Mouse (Mus musculus) ES-Bruce4 (cell line): ENCODE measurements around the gene Mreg. TPM values are rescaled to one million over a fixed set of nuclear protein-coding genes. Genes with fewer than 3 reads are reported as not detected.

Experiments used
- H3K27ac ChIP-seq: 2 replicates; pipeline ENCODE4 v1.5.1; 2012; ENCODE audit warnings: low read length, inconsistent platforms; ENCODE audit not compliant: insufficient read depth
- H3K27me3 ChIP-seq: 2 replicates; pipeline ENCODE4 v1.6.1; 2012; ENCODE audit warnings: mild to moderate bottlenecking, low read length, inconsistent platforms; ENCODE audit not compliant: control insufficient read depth, poor library complexity, insufficient read depth, severe bottlenecking
- H3K36me3 ChIP-seq: 2 replicates; pipeline ENCODE4 v1.6.1; 2012; ENCODE audit warnings: inconsistent platforms, mild to moderate bottlenecking, low read length, moderate library complexity; ENCODE audit not compliant: control insufficient read depth, poor library complexity, insufficient read depth, severe bottlenecking
- H3K4me1 ChIP-seq: one replicate; pipeline ENCODE4 v1.8.1; 2011; ENCODE audit warnings: low read length; ENCODE audit not compliant: control insufficient read depth, insufficient read depth
- H3K4me3 ChIP-seq: 2 replicates; pipeline ENCODE4 v1.5.1; 2011; ENCODE audit warnings: low read depth, mild to moderate bottlenecking, low read length
- H3K9ac ChIP-seq: 2 replicates; pipeline ENCODE4 v1.6.1; 2012; ENCODE audit warnings: low read depth, mild to moderate bottlenecking, inconsistent platforms; ENCODE audit not compliant: poor library complexity, severe bottlenecking
- H3K9me3 ChIP-seq: replicated peaks from 2 replicates; pipeline ENCODE4 v1.6.1; 2012; ENCODE audit warnings: mild to moderate bottlenecking, low read length, inconsistent platforms; ENCODE audit not compliant: control insufficient read depth, poor library complexity, insufficient read depth, severe bottlenecking
- CTCF ChIP-seq: IDR thresholded peaks from one replicate; pipeline ENCODE4 v1.8.1; 2011; ENCODE audit warnings: low read depth, low read length
- EP300 ChIP-seq: IDR thresholded peaks from 2 replicates; pipeline ENCODE4 v1.6.1; 2011; ENCODE audit warnings: low read depth, low read length; ENCODE audit not compliant: insufficient read depth
- POLR2A ChIP-seq: IDR thresholded peaks from one replicate; pipeline ENCODE4 v1.8.1; 2011; ENCODE audit warnings: low read length; ENCODE audit not compliant: insufficient read depth
- polyA plus RNA-seq: library from polyadenylated mRNA; stranded (reverse); fragments of >200 nt; gene quantifications from 2 replicates; pipeline ENCODE4 v1.2.4, GENCODE M21; 2011; ENCODE audit warnings: low read depth; ENCODE audit not compliant: missing spikeins, insufficient read depth, insufficient read length

Gene Mreg
- polyA plus RNA-seq, 1 experiment, result 95.8 TPM

DNA sequence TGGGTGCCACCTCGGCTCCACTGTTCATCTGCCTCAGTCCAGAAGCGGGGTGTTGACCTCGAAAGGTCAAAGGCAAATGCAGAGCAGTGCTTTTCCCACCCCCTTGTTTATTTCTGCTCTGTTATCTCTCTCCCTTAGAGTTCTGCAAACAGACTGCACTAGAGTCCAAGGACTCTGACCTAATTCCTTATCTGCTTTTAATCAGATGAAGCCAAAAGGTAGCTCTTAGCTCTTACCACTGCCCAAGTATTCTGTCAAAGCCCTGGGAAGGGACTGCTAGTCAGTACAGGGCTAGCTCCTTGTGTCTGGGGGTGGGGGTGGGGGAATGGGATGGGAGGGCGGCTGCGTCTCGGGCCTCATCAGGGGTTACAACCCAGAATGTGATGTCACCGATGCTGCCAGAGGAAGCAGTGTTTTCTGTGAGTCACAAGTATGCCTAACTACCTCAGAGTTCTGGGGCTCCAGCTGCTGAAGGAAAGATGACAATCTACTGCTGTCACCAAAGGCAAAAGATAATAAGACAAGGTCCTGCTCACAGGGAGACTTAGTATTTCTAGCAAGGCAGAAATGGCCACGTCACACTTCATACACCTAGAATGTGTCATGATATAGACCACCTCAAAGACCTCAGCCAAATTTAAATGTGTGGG, 38.6 kb downstream of the Mreg start:
- TF ChIP-seq EP300 (no peak), CTCF (no peak), POLR2A (no peak)
- Histone ChIP-seq H3K4me1 (peaks cover 7% of the 10 kb centered on the region), H3K27me3 (no peaks in the 10 kb centered on the region), H3K36me3 (peaks cover 12% of the 10 kb centered on the region), H3K9me3 (no peaks in the 10 kb centered on the region), H3K9ac (no peak overlapping the region), H3K4me3 (no peak overlapping the region), H3K27ac (peak overlapping the region; percentile 66; the same call in 1 of the 2 replicates)

GRCm38 (mm10) chr1:72172788-72173187, 39.3 kb downstream of the Mreg start:
- Histone ChIP-seq H3K9me3 (no peaks in the 10 kb centered on the region), H3K27ac (peak overlapping the region; percentile 51; the same call in 1 of the 2 replicates), H3K9ac (no peak overlapping the region), H3K36me3 (peaks cover 9% of the 10 kb centered on the region), H3K4me3 (no peak overlapping the region), H3K27me3 (no peaks in the 10 kb centered on the region), H3K4me1 (peaks cover 7% of the 10 kb centered on the region)
- TF ChIP-seq POLR2A (no peak), EP300 (peak; percentile 41; the same call in 1 of the 2 replicates)

- no peak for TF ChIP-seq CTCF
- TF ChIP-seq EP300, result no peak
- no peak for TF ChIP-seq POLR2A
- H3K36me3 ChIP-seq, result peaks cover 9% of the 10 kb centered on the region
- H3K27me3 ChIP-seq, result no peaks in the 10 kb centered on the region
- H3K27ac ChIP-seq, result no peak overlapping the region
- no peaks in the 10 kb centered on the region for H3K9me3 ChIP-seq
- H3K4me1 ChIP-seq, result peaks cover 7% of the 10 kb centered on the region
- H3K4me3 ChIP-seq, result no peak overlapping the region
- H3K9ac ChIP-seq, result no peak overlapping the region
Observed at GRCm38 (mm10) chr1:72171001-72171860, 40.9 kb downstream of the Mreg start.

DNA sequence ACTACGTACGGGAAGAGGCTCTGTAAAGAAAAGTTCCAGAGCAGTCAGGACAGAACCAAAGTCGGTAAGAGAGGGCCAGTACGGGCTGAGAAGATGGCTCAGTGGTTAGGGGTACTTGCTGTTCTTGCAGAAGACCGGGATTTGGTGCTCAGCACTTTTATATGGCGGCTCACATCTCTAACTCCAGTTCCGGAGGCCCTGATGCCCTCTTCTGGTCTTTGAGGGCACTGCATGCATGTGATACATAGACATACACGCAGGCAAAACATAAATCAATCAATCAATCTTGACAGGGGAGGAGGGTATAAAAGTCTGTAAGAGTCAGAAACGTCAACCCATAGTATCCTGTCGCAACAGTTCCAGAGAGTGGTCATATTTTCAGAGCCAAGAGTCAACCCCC, 45.1 kb downstream of the Mreg start:
- Histone ChIP-seq H3K4me3 (no peak overlapping the region), H3K9me3 (no peaks in the 10 kb centered on the region), H3K27ac (no peak overlapping the region), H3K9ac (no peak overlapping the region), H3K36me3 (peaks cover 22% of the 10 kb centered on the region), H3K27me3 (no peaks in the 10 kb centered on the region), H3K4me1 (peaks cover 2% of the 10 kb centered on the region)
- TF ChIP-seq POLR2A, result no peak
- peak; percentile 6 for TF ChIP-seq CTCF
- TF ChIP-seq EP300, result no peak

- H3K9ac ChIP-seq, result no peak overlapping the region
- H3K9me3 ChIP-seq, result no peaks in the 10 kb centered on the region
- TF ChIP-seq EP300, result no peak
- TF ChIP-seq CTCF, result no peak
- TF ChIP-seq POLR2A, result no peak
- peaks cover 23% of the 10 kb centered on the region for H3K36me3 ChIP-seq
- H3K27me3 ChIP-seq, result no peaks in the 10 kb centered on the region
- peaks cover under 1% of the 10 kb centered on the region for H3K4me1 ChIP-seq
- no peak overlapping the region for H3K27ac ChIP-seq
- no peak overlapping the region for H3K4me3 ChIP-seq
Observed at GRCm38 (mm10) chr1:72166468-72166814, 45.7 kb downstream of the Mreg start.
